ENCODE assay signal across 9 mouse cellular contexts in the genomic region with DNA sequence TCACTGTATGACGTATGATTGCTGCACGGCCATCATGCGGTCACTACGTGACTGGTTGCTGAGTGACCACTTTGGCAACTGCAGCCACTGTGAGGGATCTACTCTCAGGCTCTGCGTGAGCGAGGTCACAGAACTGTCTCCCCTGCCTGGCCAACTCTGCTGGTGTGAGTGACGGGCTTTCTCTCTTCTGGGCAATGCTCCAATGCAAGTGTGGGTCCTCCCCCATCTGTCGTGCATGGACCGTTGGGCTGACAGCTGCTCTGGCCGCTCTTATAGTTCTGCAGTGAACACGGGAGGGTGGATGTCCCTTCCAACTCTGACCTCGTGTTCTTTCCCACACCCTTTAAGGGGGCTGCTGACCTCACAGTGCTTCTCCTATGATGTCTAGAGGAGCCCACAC. TPM values are rescaled to one million over a fixed set of nuclear protein-coding genes. Genes with fewer than 3 reads are reported as not detected.
DNase-seq lines count a peak whose midpoint lies in the region; ATAC-seq and TF ChIP-seq lines count a peak whose summit lies in the region.
"Had no signal": no experiment of that assay in that cellular context is flagged by ENCODE, and none has a peak within 500 bp of the region (broad histone marks: within the 10 kb centered on the region; RNA-seq: fewer than 3 reads in every experiment).

No protein-coding gene starts in this region.

- H3K4me1 ChIP-seq in limb, embryonic 14.5 days (ENCODE audit: control insufficient read depth, insufficient read depth, low read length) = peaks cover 12% of the 10 kb centered on the region
- peaks cover 40% of the 10 kb centered on the region for H3K4me1 ChIP-seq in limb, embryonic 10.5 days
- peaks cover 14% of the 10 kb centered on the region for H3K4me1 ChIP-seq in intestine, embryonic 16.5 days (ENCODE audit: control insufficient read depth, insufficient read depth, low read length)
- peaks cover 60% of the 10 kb centered on the region for H3K4me1 ChIP-seq in lung, embryonic 15.5 days

- 0 out of 2 replicates have a peak, but pooled peaks have one; percentile 46 for ATAC-seq in limb, embryonic 14.5 days (ENCODE audit: low FRiP score, low read depth)
- peak; percentile 17; the same call in 1 of the 2 replicates for ATAC-seq in granulocyte monocyte progenitor cell, adult 5-6 weeks (replicated peaks; ENCODE audit: poor library complexity, severe bottlenecking)
- ATAC-seq in intestine, embryonic 16.5 days = no peak
- peak; percentile 77 for ATAC-seq in lung, embryonic 15.5 days (ENCODE audit: borderline replicate concordance, extremely low read depth, low FRiP score, low TSS enrichment)
- ATAC-seq in activated CD4-positive, CD25-positive, alpha-beta regulatory T cell, adult 4 months = no peak

- TF ChIP-seq POLR2A in limb, embryonic 14.5 days (IDR thresholded peaks at IDR 0.05; ENCODE audit: borderline replicate concordance, extremely low read depth, insufficient read depth, insufficient read length) = no peak

- no peaks in the 10 kb centered on the region for H3K9me3 ChIP-seq in limb, embryonic 14.5 days (ENCODE audit: control insufficient read depth, low read length)
- no peaks in the 10 kb centered on the region for H3K9me3 ChIP-seq in limb, embryonic 10.5 days (replicated peaks)
- no peaks in the 10 kb centered on the region for H3K9me3 ChIP-seq in intestine, embryonic 16.5 days (ENCODE audit: control insufficient read depth, low read length)
- H3K9me3 ChIP-seq in lung, embryonic 15.5 days = no peaks in the 10 kb centered on the region
- H3K9me3 ChIP-seq: neural tube, embryonic 12.5 days had no signal

- H3K9ac ChIP-seq in limb, embryonic 14.5 days (ENCODE audit: low read depth, low read length, severe bottlenecking) = peak overlapping the region; percentile 12; the same call in 1 of the 2 replicates
- no peak overlapping the region for H3K9ac ChIP-seq in intestine, embryonic 16.5 days (ENCODE audit: low read depth, low read length)
- no peak overlapping the region for H3K9ac ChIP-seq in lung, embryonic 15.5 days
- H3K9ac ChIP-seq: neural tube, embryonic 12.5 days had no signal

- no peak overlapping the region for H3K4me2 ChIP-seq in limb, embryonic 14.5 days (replicated peaks; ENCODE audit: low read depth, low read length, severe bottlenecking)
- no peak overlapping the region for H3K4me2 ChIP-seq in intestine, embryonic 16.5 days (ENCODE audit: low read depth, low read length)
- peak overlapping the region; percentile 32 for H3K4me2 ChIP-seq in lung, embryonic 15.5 days
- H3K4me2 ChIP-seq: neural tube, embryonic 12.5 days had no signal

- DNase-seq in limb, embryonic 14.5 days (ENCODE audit: low spot score) = peak; percentile 53
- DNase-seq in limb, embryonic 10.5 days (ENCODE audit: low spot score) = no peak
- no peak for DNase-seq in thymus, adult 18-20 months

- H3K27ac ChIP-seq in limb, embryonic 14.5 days (replicated peaks; ENCODE audit: low read depth, low read length) = 0 out of 2 replicates have a peak overlapping the region, but pooled peaks have one; percentile 8
- H3K27ac ChIP-seq in limb, embryonic 10.5 days = no peak overlapping the region
- H3K27ac ChIP-seq in intestine, embryonic 16.5 days (ENCODE audit: low read length) = peak overlapping the region; percentile 40
- peak overlapping the region; percentile 78 for H3K27ac ChIP-seq in lung, embryonic 15.5 days
- H3K27ac ChIP-seq: neural tube, embryonic 12.5 days had no signal

- no peaks in the 10 kb centered on the region for H3K36me3 ChIP-seq in limb, embryonic 14.5 days (ENCODE audit: control insufficient read depth, insufficient read depth, low read length)
- no peaks in the 10 kb centered on the region for H3K36me3 ChIP-seq in limb, embryonic 10.5 days
- no peaks in the 10 kb centered on the region for H3K36me3 ChIP-seq in intestine, embryonic 16.5 days (ENCODE audit: control insufficient read depth, insufficient read depth, low read length)
- H3K36me3 ChIP-seq in lung, embryonic 15.5 days = no peaks in the 10 kb centered on the region
- H3K36me3 ChIP-seq: neural tube, embryonic 12.5 days had no signal

- H3K4me3 ChIP-seq in limb, embryonic 14.5 days (replicated peaks; ENCODE audit: low read length) = no peak overlapping the region
- H3K4me3 ChIP-seq in limb, embryonic 10.5 days = no peak overlapping the region
- H3K4me3 ChIP-seq in intestine, embryonic 16.5 days (ENCODE audit: low read length) = no peak overlapping the region
- H3K4me3 ChIP-seq in lung, embryonic 15.5 days = no peak overlapping the region
- H3K4me3 ChIP-seq: neural tube, embryonic 12.5 days had no signal

- no peaks in the 10 kb centered on the region for H3K27me3 ChIP-seq in limb, embryonic 14.5 days (ENCODE audit: control insufficient read depth, insufficient read depth, low read length)
- H3K27me3 ChIP-seq in limb, embryonic 10.5 days (ENCODE audit: low read depth, poor library complexity, severe bottlenecking) = no peaks in the 10 kb centered on the region
- H3K27me3 ChIP-seq in intestine, embryonic 16.5 days (replicated peaks; ENCODE audit: control insufficient read depth, insufficient read depth, low read length) = no peaks in the 10 kb centered on the region
- no peaks in the 10 kb centered on the region for H3K27me3 ChIP-seq in lung, embryonic 15.5 days
- H3K27me3 ChIP-seq: neural tube, embryonic 12.5 days had no signal

- WGBS in limb, embryonic 14.5 days = 65% methylated on average over 12 of the region's 12 CpGs
- WGBS in limb, embryonic 10.5 days = 88% methylated on average over 12 of the region's 12 CpGs
- 53% methylated on average over 12 of the region's 12 CpGs for WGBS in intestine, embryonic 16.5 days
- 24% methylated on average over 12 of the region's 12 CpGs for WGBS in lung, embryonic 15.5 days

RNA-seq across cellular contexts. Expression of a gene that starts 6.4 kb away (rescaled TPM):
- polyA plus RNA-seq in limb, embryonic 14.5 days (2012; rRNA removed) = 262 and 311 TPM in 2 replicates
- polyA plus RNA-seq in limb, embryonic 14.5 days (2014; fragmentation: Nextera tagmentation; extraction: Ambion mirVana) = 104 and 108 TPM in 2 replicates
- 96.5 and 97.2 TPM in 2 replicates for polyA plus RNA-seq in limb, embryonic 10.5 days (2016; fragmentation: Nextera tagmentation; extraction: Ambion mirVana)
- total RNA-seq in granulocyte monocyte progenitor cell, adult 5-6 weeks (2014; fragmentation: Nextera tagmentation) = 22.7 and 32.6 TPM in 2 replicates
- 9.6 and 20.4 TPM in 2 replicates for total RNA-seq in granulocyte monocyte progenitor cell, adult 5-6 weeks (2017)
- 110 and 118 TPM in 2 replicates for polyA plus RNA-seq in intestine, embryonic 16.5 days (2015; fragmentation: Nextera tagmentation; extraction: Ambion mirVana)
- 339 and 341 TPM in 2 replicates for polyA plus RNA-seq in lung, embryonic 15.5 days (2015; fragmentation: Nextera tagmentation; extraction: Ambion mirVana)
- 1 to 10 TPM in 1 of 2 experiments, under 1 TPM in 1; 0.95 to 1.3 TPM for polyA plus RNA-seq in activated CD4-positive, CD25-positive, alpha-beta regulatory T cell, adult 4 months (2017; shearing (Covaris generic))

RNA-seq across cellular contexts. Expression of a gene that starts 13.0 kb away (rescaled TPM):
- not detected in 2 replicates for polyA plus RNA-seq in limb, embryonic 14.5 days (2012; rRNA removed)
- polyA plus RNA-seq in limb, embryonic 14.5 days (2014; fragmentation: Nextera tagmentation; extraction: Ambion mirVana) = not detected in 2 replicates
- not detected in 2 replicates for polyA plus RNA-seq in limb, embryonic 10.5 days (2016; fragmentation: Nextera tagmentation; extraction: Ambion mirVana)
- total RNA-seq in granulocyte monocyte progenitor cell, adult 5-6 weeks (2014; fragmentation: Nextera tagmentation) = not detected in 2 replicates
- not detected in 2 replicates for total RNA-seq in granulocyte monocyte progenitor cell, adult 5-6 weeks (2017)
- polyA plus RNA-seq in intestine, embryonic 16.5 days (2015; fragmentation: Nextera tagmentation; extraction: Ambion mirVana) = not detected in 2 replicates
- not detected in 2 replicates for polyA plus RNA-seq in lung, embryonic 15.5 days (2015; fragmentation: Nextera tagmentation; extraction: Ambion mirVana)
- polyA plus RNA-seq in activated CD4-positive, CD25-positive, alpha-beta regulatory T cell, adult 4 months (2017; shearing (Covaris generic)) = not detected
- total RNA-seq: heart, postnatal 36 days had no signal
- polyA plus RNA-seq: neural tube, embryonic 12.5 days had no signal

RNA-seq across cellular contexts. Expression of a gene that starts 30.8 kb away (rescaled TPM):
- polyA plus RNA-seq in limb, embryonic 14.5 days (2012; rRNA removed) = 27.8 and 35.1 TPM in 2 replicates
- 24.1 and 28.9 TPM in 2 replicates for polyA plus RNA-seq in limb, embryonic 14.5 days (2014; fragmentation: Nextera tagmentation; extraction: Ambion mirVana)
- 13.2 and 14.5 TPM in 2 replicates for polyA plus RNA-seq in limb, embryonic 10.5 days (2016; fragmentation: Nextera tagmentation; extraction: Ambion mirVana)
- 42.4 and 46.7 TPM in 2 replicates for total RNA-seq in granulocyte monocyte progenitor cell, adult 5-6 weeks (2014; fragmentation: Nextera tagmentation)
- 50.2 and 55.2 TPM in 2 replicates for total RNA-seq in granulocyte monocyte progenitor cell, adult 5-6 weeks (2017)
- polyA plus RNA-seq in intestine, embryonic 16.5 days (2015; fragmentation: Nextera tagmentation; extraction: Ambion mirVana) = 113 and 116 TPM in 2 replicates
- polyA plus RNA-seq in lung, embryonic 15.5 days (2015; fragmentation: Nextera tagmentation; extraction: Ambion mirVana) = 39.1 and 41.1 TPM in 2 replicates
- polyA plus RNA-seq in activated CD4-positive, CD25-positive, alpha-beta regulatory T cell, adult 4 months (2017; shearing (Covaris generic)) = 10 to 100 TPM in 1 of 2 experiments, 1 to 10 TPM in 1; 8.2 to 11.0 TPM

RNA-seq across cellular contexts. Expression of a gene that starts 54.9 kb away (rescaled TPM):
- 42.2 and 62.8 TPM in 2 replicates for polyA plus RNA-seq in limb, embryonic 14.5 days (2012; rRNA removed)
- 47.5 and 54.2 TPM in 2 replicates for polyA plus RNA-seq in limb, embryonic 14.5 days (2014; fragmentation: Nextera tagmentation; extraction: Ambion mirVana)
- polyA plus RNA-seq in limb, embryonic 10.5 days (2016; fragmentation: Nextera tagmentation; extraction: Ambion mirVana) = 31.3 and 43.3 TPM in 2 replicates
- total RNA-seq in granulocyte monocyte progenitor cell, adult 5-6 weeks (2014; fragmentation: Nextera tagmentation) = 11.1 and 13.9 TPM in 2 replicates
- 8.3 and 9.3 TPM in 2 replicates for total RNA-seq in granulocyte monocyte progenitor cell, adult 5-6 weeks (2017)
- 24.8 and 27.0 TPM in 2 replicates for polyA plus RNA-seq in intestine, embryonic 16.5 days (2015; fragmentation: Nextera tagmentation; extraction: Ambion mirVana)
- polyA plus RNA-seq in lung, embryonic 15.5 days (2015; fragmentation: Nextera tagmentation; extraction: Ambion mirVana) = 21.8 and 23.5 TPM in 2 replicates
- polyA plus RNA-seq in activated CD4-positive, CD25-positive, alpha-beta regulatory T cell, adult 4 months (2017; shearing (Covaris generic)) = 1 to 10 TPM in 1 of 2 experiments, under 1 TPM in 1; 0.90 to 2.1 TPM

RNA-seq across cellular contexts. Expression of a gene that starts 56.9 kb away (rescaled TPM):
- polyA plus RNA-seq in limb, embryonic 14.5 days (2012; rRNA removed) = 28.1 and 40.2 TPM in 2 replicates
- polyA plus RNA-seq in limb, embryonic 14.5 days (2014; fragmentation: Nextera tagmentation; extraction: Ambion mirVana) = 44.5 and 47.0 TPM in 2 replicates
- 8.5 and 11.8 TPM in 2 replicates for polyA plus RNA-seq in limb, embryonic 10.5 days (2016; fragmentation: Nextera tagmentation; extraction: Ambion mirVana)
- total RNA-seq in granulocyte monocyte progenitor cell, adult 5-6 weeks (2014; fragmentation: Nextera tagmentation) = 19.2 and 22.6 TPM in 2 replicates
- 8.1 and 8.5 TPM in 2 replicates for total RNA-seq in granulocyte monocyte progenitor cell, adult 5-6 weeks (2017)
- 7.4 and 8.4 TPM in 2 replicates for polyA plus RNA-seq in intestine, embryonic 16.5 days (2015; fragmentation: Nextera tagmentation; extraction: Ambion mirVana)
- 22.1 and 23.9 TPM in 2 replicates for polyA plus RNA-seq in lung, embryonic 15.5 days (2015; fragmentation: Nextera tagmentation; extraction: Ambion mirVana)
- 10 to 100 TPM; 22.2 to 28.7 TPM for polyA plus RNA-seq in activated CD4-positive, CD25-positive, alpha-beta regulatory T cell, adult 4 months (2017; shearing (Covaris generic))

Comparison
In these comparisons a context has a peak if more than half of its experiments do, and no peak if none do; other contexts are left out.
1. ATAC-seq: peak in limb, embryonic 14.5 days (single experiment), granulocyte monocyte progenitor cell, adult 5-6 weeks (single experiment) and lung, embryonic 15.5 days (single experiment); none in intestine, embryonic 16.5 days (single experiment) and activated CD4-positive, CD25-positive, alpha-beta regulatory T cell, adult 4 months (single experiment).
2. RNA of a gene that starts 6.4 kb away (polyA plus RNA-seq): 339 to 341 TPM in lung, embryonic 15.5 days, 104 to 311 TPM in limb, embryonic 14.5 days, 110 to 118 TPM in intestine, embryonic 16.5 days and 96.5 to 97.2 TPM in limb, embryonic 10.5 days; 0.95 to 1.3 TPM in activated CD4-positive, CD25-positive, alpha-beta regulatory T cell, adult 4 months; every median in the first group is over 10 times any median in the second.